Mouse (Mus musculus) cerebellum, adult 18-20 months (tissue): Measurements from ENCODE around the gene Rab3c.

Experiments
- DNase-seq, 2 experiments: peaks; one replicate each; pipeline ENCODE4 v3.0.0; 2021

The Rab3c gene

GRCm38 (mm10) chr13:110184963-110185685 lies 95.7 kb downstream of the Rab3c start:
- no peak for DNase-seq

GRCm38 (mm10) chr13:110175651-110176050 lies 105.1 kb downstream of the Rab3c start:
- DNase-seq: no peak

- DNase-seq: peak; percentile 26 to 34
Observed at GRCm38 (mm10) chr13:110169669-110170068, 111.1 kb downstream of the Rab3c start.

- no peak for DNase-seq
Observed at GRCm38 (mm10) chr13:110169152-110169551, 111.6 kb downstream of the Rab3c start.

- DNase-seq: peak; percentile 55 to 65
Observed at GRCm38 (mm10) chr13:110168570-110168969, 112.2 kb downstream of the Rab3c start.

- no peak for DNase-seq
Observed at GRCm38 (mm10) chr13:110166622-110167330, 114.0 kb downstream of the Rab3c start.

- DNase-seq: no peak
Observed at GRCm38 (mm10) chr13:110159980-110160379, 120.8 kb downstream of the Rab3c start.

- DNase-seq: no peak
Observed at GRCm38 (mm10) chr13:110158588-110159519, 121.9 kb downstream of the Rab3c start.

GRCm38 (mm10) chr13:110145545-110145944 lies 135.3 kb downstream of the Rab3c start:
- DNase-seq: peak; percentile 24 to 39

- peak; percentile 77 to 85 for DNase-seq
Observed at GRCm38 (mm10) chr13:110145019-110145418, 135.8 kb downstream of the Rab3c start.

GRCm38 (mm10) chr13:110139339-110139738 lies 141.5 kb downstream of the Rab3c start:
- peak; percentile 57 for DNase-seq

GRCm38 (mm10) chr13:110138644-110139043 lies 142.2 kb downstream of the Rab3c start:
- no peak for DNase-seq

GRCm38 (mm10) chr13:110127613-110128258 lies 153.1 kb downstream of the Rab3c start:
- DNase-seq: no peak

GRCm38 (mm10) chr13:110122825-110123224 lies 158.0 kb downstream of the Rab3c start:
- no peak for DNase-seq

GRCm38 (mm10) chr13:110116892-110117291 lies 163.9 kb downstream of the Rab3c start:
- DNase-seq: no peak

- peak; percentile 64 to 81 for DNase-seq
Observed at GRCm38 (mm10) chr13:110116316-110116715, 164.5 kb downstream of the Rab3c start.

- DNase-seq: no peak
Observed at GRCm38 (mm10) chr13:110114870-110115645, 165.7 kb downstream of the Rab3c start.

- DNase-seq: no peak
Observed at GRCm38 (mm10) chr13:110113711-110114110, 167.1 kb downstream of the Rab3c start.

GRCm38 (mm10) chr13:110097424-110098050 lies 183.3 kb downstream of the Rab3c start:
- peak; percentile 37 to 44 for DNase-seq

GRCm38 (mm10) chr13:110094998-110095397 lies 185.8 kb downstream of the Rab3c start:
- no peak for DNase-seq
